Mouse (Mus musculus) heart, postnatal 25 days (tissue): ENCODE measurements around the gene Ddx52. TPM values are rescaled to one million over a fixed set of nuclear protein-coding genes. Genes with fewer than 3 reads are reported as not detected.
A peak's percentile ranks its signal among the peaks of the same experiment; 100 is the strongest.

Experiments used
- DNase-seq: peaks from one replicate; pipeline ENCODE4 v3.0.0; 2022; ENCODE audit warnings: low spot score
- intact Hi-C: fragments of 180-260 bp; cut with DNase I; formaldehyde crosslinking; loops from one replicate; pipeline ENCODE4 v1.15.1; 2025
- total RNA-seq, 2 experiments: library from RNA; stranded (reverse); gene quantifications; 2 replicates each; pipeline ENCODE4 v1.2.3; 2021

The Ddx52 gene
- 10 to 100 TPM in 1 of 2 experiments, 1 to 10 TPM in 1; 9.5 to 10.1 TPM for total RNA-seq

DNA sequence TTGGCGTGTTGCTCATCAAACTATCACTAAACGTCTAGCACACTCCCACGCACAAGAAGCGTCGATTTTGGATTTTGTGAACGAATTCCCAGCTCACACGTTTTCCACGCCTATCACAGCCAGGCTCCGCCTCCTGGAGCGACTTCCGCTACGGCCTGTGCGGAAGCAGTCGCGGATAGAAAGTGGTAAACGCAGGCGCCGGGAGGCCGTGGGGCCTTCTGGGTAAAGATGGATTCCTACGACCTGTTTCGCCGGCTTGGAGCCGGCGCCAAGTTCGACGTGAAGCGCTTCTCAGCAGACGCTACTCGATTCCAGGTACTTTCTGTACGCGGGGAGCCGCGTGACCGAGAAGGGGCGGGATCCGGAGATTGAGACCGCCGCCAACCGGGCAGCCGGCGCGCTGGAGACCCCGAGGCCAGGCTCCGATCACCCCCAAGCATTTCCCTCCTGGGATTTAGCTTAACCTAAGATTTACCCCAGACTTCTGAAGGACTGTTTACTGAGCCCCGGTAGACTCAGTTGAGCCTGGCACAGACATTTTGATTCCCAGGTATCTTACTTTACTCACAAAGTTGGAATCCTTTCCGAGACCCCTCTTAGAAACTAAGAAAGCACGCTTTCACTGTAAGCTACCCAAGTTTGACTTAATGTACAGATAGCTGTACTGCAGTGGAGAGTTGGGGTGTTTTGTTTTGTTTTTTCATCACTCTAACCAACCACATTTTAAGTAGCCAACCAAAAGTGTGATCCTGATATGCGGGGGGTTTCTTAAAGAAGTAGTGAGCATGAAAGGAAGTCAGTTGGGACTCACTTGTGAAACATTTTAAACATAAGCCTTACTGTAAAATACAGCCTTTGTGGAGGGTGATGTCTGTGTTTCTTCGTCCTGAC, at the start of gene Ddx52:
Gene Ddx52, plus strand, starts transcription at position 113 of the 891 bp plus-strand sequence.
- DNase-seq, result peak; percentile 70
- intact Hi-C loops, result no loop called here

DNA sequence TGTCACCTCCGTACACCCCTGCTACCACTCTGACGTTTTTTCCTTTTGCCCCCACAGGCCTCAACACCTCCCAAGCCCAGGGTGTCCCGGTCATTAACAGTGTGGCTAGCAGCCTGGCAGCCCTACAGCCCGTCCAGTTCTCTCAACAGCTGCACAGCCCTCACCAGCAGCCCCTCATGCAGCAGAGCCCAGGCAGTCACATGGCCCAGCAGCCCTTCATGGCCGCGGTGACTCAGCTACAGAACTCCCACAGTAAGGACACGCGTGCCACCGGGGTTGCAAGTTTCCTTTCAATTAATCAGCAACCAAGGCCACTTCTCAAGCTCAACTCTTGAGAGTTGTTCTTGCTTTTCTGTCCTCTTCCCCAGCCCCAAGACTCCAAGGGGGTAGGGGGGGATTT, 48.5 kb upstream of the Ddx52 start:
- no peak for DNase-seq
- intact Hi-C loops, result no loop called here

DNA sequence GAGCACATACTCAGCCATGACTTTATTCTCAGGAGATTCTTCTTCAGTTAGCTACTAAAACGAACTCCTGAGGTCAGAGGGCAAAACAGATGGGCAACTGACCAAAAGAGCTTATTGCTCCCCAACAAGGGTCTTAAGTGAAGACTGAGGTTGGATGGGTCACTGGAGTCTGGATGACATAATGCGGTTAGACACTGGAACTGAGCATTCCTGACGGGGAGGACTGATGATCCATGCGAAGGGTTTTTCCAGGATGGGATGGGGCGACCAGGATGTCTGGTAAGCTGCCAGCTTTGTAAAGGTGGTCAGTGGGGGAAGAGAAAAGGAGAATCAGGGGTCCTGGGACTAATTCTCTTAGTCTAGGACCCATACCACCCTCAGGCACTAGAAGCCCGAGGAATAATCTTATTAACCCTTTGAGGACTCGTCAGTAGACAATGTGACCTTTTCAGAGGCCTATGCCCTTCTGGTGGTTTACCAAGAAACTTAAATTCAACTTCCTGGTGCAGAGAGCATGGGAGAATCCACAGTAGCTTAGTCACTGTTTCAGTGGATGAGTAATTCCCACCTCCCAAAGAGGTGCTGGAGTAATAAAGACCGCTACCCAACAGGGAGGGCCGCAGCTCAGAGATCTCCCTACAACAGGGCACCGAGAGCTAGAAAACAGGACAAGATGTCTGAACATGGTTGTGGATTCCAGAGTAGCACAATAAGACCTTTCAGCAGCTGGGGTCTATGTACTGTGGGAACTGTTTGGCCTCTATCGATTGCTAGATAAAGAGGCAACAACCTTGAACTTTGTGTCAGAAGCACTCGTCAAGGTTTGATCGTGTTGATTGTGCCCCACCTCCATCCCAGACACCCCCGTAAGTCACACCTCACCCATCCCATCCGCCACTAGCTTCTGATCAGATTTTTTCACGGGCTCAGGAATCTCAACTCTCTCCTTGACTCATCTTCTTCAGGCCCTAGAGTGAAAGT, 45.1 kb upstream of the Ddx52 start:
- intact Hi-C loops, result no loop called here
- DNase-seq, result no peak

DNA sequence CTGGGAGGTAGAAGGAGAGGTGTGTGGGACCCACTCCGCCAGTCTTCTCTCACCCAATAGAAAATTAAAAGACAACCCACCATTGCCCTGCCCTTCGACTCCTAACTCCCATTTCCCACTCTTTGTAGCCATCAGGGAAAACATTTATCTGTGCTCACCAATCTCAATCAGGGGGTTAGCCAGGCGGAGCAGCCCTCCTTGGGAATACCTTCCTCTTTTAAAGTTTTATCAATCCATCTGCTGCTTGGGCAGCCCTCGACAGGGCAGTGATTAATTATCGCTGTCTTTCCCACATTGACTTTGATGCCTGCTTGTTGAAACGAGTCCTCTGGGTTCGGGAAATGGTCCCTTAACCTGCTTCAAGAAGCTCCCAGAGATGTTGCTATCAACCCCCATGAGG, 44.3 kb upstream of the Ddx52 start:
- intact Hi-C loops, result no loop called here
- DNase-seq, result no peak

DNA sequence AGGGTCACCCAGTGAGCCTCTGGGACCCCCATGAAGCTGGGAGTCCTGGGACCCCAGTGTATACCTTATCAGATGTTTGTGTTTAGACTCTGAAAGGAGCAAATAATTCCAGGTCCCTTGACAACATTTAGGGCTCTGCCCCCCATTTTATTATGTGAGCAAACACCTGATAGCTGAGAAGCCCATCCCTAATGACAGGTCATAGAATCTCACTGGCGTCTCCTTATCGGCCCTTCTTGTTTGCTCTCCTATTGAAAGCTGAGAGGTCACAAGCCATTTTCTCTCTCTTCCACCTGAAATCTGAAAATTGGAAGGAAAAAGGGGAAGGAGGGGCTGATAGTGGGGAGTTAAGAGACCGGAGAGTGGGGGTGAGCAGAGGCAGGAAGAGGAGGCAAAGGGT, 39.0 kb upstream of the Ddx52 start:
- intact Hi-C loops, result no loop called here
- no peak for DNase-seq

DNA sequence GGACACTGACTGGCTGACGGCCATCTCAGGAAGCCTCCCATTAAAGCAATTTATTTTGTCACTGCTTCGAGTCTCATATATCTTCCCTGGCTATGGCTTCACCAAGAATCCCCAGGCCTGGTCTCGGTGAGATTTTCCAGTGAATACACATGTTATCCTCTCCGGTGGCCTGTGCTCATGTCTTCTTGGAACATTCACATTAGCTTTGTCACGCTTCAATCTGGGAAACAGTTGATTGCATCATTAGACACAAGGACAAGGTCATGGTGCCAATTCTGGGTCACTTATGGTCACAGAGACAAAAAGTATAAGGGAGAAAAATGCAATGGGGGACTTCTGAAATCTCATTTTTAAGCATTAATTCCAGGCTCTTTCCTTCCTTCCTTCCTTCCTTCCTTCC, 36.1 kb upstream of the Ddx52 start:
- intact Hi-C loops, result no loop called here

DNA sequence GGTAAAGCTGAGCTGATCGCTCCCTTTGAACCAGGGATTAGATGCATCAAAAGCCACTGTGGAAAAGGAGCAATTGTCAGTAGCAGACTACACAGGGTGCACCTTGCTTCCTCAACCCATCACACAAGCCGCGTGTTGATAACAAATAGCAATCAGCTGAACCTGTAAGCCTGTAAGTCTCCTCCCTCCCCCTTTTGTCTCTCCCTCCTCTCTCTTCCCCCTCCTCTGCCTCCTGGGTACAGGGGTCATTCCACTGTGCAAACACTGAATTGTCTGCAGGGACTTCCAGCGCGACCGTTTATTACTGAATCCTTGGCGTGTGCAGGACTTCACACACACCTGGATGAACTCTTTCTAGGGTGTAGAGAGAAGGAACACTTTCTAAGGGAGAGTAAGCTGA, 33.5 kb upstream of the Ddx52 start:
- intact Hi-C loops, result no loop called here
- no peak for DNase-seq

More for the DNA sequence above, 36.1 kb upstream of the Ddx52 start:
- DNase-seq, result no peak

DNA sequence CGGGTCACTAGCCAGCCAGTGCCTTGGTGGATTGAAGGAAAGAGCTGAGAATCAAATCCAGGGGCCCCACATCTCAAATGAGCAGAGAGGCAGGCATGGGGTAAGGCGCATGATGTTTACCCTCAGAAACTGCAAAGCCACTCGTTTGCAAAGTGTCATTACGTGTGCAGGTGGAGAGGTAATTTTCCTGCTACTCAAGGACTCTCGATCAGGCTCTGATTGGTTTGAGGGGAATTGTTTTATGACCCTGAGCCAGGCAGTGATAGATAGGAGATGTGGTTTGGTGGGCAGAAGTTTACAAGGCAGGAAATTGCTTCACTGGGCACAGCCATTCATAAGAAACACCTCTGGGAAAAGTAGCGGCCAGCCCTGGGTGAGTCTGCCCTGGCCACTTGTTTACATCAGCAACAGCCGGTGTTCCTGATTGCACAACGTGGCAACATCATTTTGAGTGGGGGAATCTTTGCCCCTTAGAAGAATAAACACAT, 28.0 kb upstream of the Ddx52 start:
- intact Hi-C loops, result no loop called here
- DNase-seq, result no peak

DNA sequence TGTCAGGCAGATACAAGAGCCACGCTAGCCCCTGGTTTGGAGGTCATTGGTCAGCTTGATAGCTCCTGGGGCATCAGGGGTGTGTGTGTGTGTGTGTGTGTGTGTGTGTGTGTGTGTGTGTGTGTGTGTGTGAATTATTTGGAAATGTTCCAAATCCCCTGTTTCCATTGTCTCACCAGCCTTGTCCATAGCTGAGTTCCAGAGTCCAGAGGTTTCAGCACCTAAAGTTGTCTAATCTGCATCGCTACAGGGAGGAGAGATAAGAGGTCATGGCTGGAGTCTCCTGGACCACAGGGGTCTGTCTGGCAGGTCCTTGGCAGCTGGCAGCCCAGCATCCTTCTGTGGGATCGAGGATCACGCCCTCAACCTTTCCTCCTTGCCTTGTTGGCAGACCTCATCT, 27.4 kb upstream of the Ddx52 start:
- intact Hi-C loops, result no loop called here

DNA sequence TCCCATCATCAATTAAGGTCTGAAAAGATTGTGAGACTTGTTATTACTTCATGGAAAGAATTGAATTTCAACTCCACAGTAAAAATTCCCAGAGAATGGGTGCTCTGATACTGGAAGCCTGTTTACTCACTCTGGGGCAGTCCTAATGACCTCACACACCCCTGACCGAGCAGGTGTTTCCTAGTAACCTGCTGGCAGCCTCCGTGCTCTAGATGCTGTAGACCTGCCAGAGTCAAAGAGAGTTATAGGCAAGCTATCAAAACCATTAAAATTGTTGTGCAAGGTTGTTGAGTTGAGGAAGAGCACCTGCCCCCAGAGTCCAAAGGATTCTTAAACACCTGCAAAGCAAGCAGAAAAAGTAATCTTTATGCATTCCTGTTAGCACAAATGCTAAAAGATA, 19.3 kb upstream of the Ddx52 start:
- intact Hi-C loops, result no loop called here
- no peak for DNase-seq

More for the DNA sequence above, 27.4 kb upstream of the Ddx52 start:
- DNase-seq, result no peak

DNA sequence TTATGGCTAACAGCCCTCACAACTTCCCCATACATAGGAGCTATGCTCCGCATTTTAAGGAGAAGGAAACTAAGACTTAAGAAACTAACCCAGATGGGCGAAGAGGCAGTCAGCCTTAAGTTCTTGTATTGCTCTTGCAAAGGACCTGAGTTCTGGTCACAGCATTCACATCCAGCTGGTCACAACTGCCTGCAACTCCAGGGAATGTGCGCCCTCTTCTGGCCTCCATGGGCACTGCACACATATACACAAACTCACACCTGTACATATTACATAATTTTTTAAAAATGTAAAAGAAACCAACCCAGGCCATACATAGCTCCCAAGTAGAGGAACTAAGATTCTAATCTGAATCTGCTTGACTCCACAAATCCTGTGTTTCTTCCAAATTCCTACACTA, 14.8 kb upstream of the Ddx52 start:
- intact Hi-C loops, result no loop called here
- DNase-seq, result no peak

DNA sequence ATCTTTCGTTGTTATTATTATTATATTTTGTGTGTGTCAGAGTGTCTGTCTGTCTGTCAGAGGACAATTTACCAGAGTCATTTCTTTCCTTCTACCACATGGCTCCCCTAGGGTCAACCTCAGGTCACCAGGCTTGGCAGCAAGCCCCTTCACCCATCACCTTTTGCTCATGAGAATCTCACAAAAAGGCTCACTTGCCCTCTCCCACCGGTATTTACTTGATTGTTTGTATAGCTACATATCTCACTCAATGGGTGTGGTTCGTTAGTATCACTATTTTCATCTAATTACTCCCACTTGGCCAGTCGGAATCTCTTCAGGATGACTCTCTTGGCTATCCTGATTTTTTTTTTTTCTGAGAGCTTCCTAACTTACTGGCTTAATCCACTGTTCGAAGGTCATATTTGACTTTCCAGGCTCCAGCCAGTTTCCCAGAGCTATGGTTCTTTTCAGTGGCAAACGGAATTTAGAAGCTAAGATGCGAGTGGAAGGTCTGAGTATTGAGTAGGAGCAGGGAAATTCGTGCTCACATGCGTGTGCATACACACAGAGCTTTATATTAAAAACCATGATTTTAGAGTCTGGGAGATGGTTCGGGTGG, 9.3 kb upstream of the Ddx52 start:
- intact Hi-C loops, result no loop called here
- no peak for DNase-seq

DNA sequence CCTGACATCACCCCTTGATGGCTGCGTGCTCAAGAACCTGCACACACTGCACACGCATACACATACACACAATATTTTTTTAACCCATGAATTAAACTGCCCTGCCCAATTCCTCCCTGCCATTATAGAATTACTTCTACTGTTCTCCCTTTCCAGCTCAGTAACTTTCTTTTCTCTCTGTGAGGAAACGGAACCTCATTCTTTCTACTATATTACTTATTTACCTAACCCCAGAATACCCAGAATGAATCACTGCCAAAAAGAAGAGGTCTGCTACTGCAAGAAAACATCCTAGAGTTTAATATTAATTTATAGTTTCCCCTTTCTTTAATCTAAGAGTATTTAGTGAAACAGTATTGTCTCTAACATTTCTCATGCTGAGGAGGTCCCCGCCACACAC, 8.5 kb upstream of the Ddx52 start:
- intact Hi-C loops, result no loop called here
- DNase-seq, result no peak

DNA sequence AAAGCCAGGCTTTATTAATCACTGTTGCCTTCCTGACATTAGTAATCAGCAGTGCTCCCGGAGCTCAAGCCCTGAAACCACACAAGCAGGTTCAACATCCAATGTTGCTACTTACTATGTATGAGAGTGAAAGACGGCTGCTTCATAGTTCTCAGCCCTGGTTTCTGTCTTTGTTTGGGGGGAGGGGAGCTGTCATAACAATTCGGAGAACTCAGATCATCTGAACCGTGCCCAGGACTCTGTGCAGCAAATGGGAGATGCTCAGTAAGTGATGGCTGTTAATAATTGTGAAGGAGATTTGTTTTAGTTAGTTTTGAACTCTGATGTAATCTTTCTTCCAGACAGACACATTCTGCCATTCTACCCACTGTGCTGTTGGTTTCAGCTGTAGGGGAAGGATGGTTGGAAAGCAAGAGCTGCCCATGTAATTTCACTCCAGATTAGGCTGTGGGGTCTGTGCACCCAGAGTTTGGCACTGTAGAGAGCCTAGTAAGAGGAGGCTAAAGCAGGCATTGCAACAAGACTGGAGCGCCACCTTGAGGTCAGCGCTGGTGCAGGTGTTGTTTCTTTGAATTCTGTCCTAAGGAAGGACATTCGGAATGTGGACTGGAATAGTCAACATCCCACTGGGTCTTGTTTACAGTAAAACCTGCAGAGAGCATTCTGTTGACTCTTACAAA, 5.7 kb upstream of the Ddx52 start:
- intact Hi-C loops, result loop anchor here (1.0 to 5.0 kb wide), 2 partner anchors 134 to 151 kb away; no protein-coding TSS in a partner anchor
- peak; percentile 8 for DNase-seq

DNA sequence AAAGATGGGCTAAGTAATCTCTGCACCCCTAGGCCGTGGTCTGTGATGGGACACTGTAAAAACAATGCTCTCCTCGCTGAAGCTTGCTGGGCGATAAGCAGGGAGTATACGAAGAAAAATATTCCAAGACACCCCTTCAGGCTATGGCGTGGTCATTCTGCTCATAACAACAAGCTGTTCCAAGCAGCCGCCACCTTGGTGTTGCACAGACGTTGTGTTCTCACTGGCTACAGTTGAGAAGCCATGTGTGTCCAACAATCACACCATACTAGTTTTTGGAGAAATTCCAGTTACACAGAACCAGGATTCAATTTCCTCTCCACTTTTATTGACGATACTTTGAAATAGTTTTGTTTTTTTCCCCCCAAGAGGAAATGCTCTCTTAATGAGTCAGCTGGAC, 3.3 kb upstream of the Ddx52 start:
- intact Hi-C loops, result loop anchor here (5.0 kb wide), 1 partner anchor 136 kb away; no protein-coding TSS in a partner anchor
- DNase-seq, result no peak

DNA sequence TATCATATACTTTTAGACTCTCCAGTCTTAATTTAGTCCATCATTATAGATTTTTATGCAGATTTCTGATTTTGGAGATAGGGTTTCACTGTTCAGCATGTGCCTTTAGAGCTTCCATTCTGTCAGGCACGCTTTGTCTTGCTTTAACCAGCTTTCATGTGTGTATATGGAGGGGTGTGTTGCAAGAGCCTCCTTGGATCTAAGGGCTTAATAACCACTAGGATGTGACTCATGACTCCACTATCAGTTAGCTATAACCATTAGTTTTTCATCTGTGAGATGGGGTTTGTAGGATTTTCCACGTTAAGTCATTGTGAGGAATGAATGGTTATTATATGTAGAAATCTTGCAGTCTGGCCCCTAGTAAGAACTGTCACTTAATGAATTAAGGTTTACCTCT, 15.0 kb downstream of the Ddx52 start:
- DNase-seq, result no peak
- intact Hi-C loops, result no loop called here

DNA sequence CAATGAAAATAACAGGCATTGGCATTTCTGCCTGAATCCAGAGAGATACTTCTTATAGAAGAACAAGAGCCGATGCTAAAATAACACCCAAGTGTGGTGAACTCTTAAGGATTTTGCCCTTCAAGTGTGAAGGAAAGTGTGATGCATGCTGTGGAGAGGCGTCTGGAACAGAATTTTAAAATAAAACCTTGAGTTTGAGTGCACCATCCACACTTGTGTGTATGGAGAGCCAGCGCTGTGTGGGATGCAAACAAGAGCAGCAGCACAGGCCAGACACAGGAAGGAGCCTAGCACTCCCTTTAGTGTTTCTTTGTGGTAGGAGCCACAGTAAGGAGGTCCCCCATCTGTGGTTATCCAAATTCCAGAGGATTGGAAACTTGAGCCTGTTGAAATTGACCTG, 20.1 kb downstream of the Ddx52 start:
- no peak for DNase-seq
- intact Hi-C loops, result no loop called here

DNA sequence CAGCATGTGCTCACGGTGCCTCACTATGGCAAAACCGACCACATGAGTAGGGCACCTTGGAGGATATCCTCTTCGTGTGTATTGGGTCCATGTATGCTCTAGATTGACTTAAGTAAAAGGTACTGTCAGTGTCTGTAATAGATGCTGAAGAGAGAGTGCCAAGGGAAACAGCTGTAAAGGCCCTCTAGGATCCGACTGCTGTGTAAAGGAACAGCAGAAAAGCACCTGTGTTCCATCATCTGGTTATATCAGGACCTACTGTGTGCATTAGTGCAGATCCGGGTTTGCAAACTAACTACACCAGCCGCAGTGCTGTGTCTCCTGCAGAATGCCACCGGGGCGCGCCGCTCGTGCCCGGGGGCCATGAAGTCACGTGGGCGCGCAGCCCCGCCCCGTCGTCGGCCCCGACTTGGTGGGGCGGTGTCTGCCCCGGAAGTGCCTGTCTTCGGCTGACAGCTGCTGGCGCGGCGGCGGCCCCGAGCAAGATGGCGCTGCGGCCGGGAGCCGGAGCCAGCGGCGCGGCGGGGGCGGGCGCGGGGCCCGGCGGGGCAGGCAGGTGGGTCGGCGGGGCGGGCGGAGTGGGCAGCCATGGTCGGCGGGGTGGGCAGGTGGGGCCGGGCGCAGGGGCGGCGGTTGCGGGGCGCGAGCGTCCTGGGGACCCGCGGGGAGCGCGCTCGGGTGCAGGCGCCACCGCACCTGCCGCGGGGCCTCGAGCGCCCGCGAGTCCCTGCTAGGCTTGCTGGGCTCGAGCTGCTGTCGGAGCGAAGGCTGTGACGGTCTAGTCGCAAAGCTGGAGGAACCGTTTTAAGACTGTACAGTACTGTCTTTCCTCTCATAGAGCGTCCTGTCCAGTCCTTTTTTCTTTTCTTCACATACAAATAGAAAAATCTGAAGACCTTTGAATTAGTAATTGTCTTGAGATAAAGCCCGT, 22.4 kb downstream of the Ddx52 start, which contains the start of gene Synrg:
Gene Synrg, plus strand, starts transcription at position 438 of the 931 bp plus-strand sequence.
- DNase-seq, result peak; percentile 81
- intact Hi-C loops, result no loop called here
